Mouse (Mus musculus): Measurements from ENCODE around the gene Ncl. TPM values are rescaled to one million over a fixed set of nuclear protein-coding genes. Genes with fewer than 3 reads are reported as not detected.

Gene Ncl
- total and polyA plus RNA-seq, 3 experiments, result 246 to 1,708 (median 370) TPM

GRCm38 (mm10) chr1:86348801-86349200 is 10.4 kb downstream of the Ncl start:
- no peak for TF ChIP-seq MAX (IDR thresholded peaks at IDR 0.05; ENCODE audit: low read length)
- 0 out of 4 replicates have a peak, but pooled peaks of 1 of the 2 experiments have one; percentile 16 for TF ChIP-seq EP300 (IDR thresholded peaks at IDR 0.05; ENCODE audit: low read depth in 1 of 2, low read length in 2 of 2)
- TF ChIP-seq CTCF (IDR thresholded peaks at IDR 0.05 in 2 of 3, conservative IDR thresholded peaks at IDR 0.05 in 1 of 3; ENCODE audit: control insufficient read depth in 1 of 3, insufficient read depth in 1 of 3, low read depth in 2 of 3, low read length in 3 of 3, poor library complexity in 1 of 3, severe bottlenecking in 1 of 3), result peak in 2 of 3 experiments; percentile 9 to 44; a peak in 2 of 6 replicates
- TF ChIP-seq MAFK (IDR thresholded peaks at IDR 0.05; ENCODE audit: borderline replicate concordance, low read depth, low read length), result 0 out of 2 replicates have a peak, but pooled peaks have one; percentile 16
- TF ChIP-seq POLR2AphosphoS2 (IDR thresholded peaks at IDR 0.05; ENCODE audit: low read length), result peak; percentile 4; the same call in 1 of the 2 replicates
- 0 out of 2 replicates have a peak, but pooled peaks have one; percentile 32 for TF ChIP-seq MYB (IDR thresholded peaks at IDR 0.05; ENCODE audit: low read depth, low read length)
- 0 out of 2 replicates have a peak, but pooled peaks have one; percentile 20 for TF ChIP-seq SMC3 (IDR thresholded peaks at IDR 0.05; ENCODE audit: low read depth, low read length)
- TF ChIP-seq MYC (IDR thresholded peaks at IDR 0.05; ENCODE audit: low read depth, low read length), result no peak
- TF ChIP-seq HCFC1 (IDR thresholded peaks at IDR 0.05; ENCODE audit: low read depth, low read length), result no peak
- no peak for TF ChIP-seq ZKSCAN1 (IDR thresholded peaks at IDR 0.05; ENCODE audit: low read depth, low read length)
- no peak; the same call in 1 of the 2 replicates for TF ChIP-seq NELFE (IDR thresholded peaks at IDR 0.05; ENCODE audit: low read depth, low read length)
- TF ChIP-seq ETS1 (IDR thresholded peaks at IDR 0.05; ENCODE audit: low read depth, low read length), result no peak
- 0 out of 2 replicates have a peak, but pooled peaks have one; percentile 23 for TF ChIP-seq POLR2AphosphoS5 (IDR thresholded peaks at IDR 0.05; ENCODE audit: borderline replicate concordance, low read depth, low read length)
- TF ChIP-seq POLR2A (IDR thresholded peaks at IDR 0.05; ENCODE audit: control insufficient read depth in 1 of 2, insufficient read depth in 1 of 2, low read depth in 1 of 2, low read length in 2 of 2, poor library complexity in 1 of 2), result 0 out of 4 replicates have a peak, but pooled peaks of 1 of the 2 experiments have one; percentile 5
- no peak for TF ChIP-seq KAT2A (conservative IDR thresholded peaks at IDR 0.05; ENCODE audit: low read depth, low read length)
- no peak for TF ChIP-seq CHD2 (IDR thresholded peaks at IDR 0.05; ENCODE audit: low read length)
- Histone ChIP-seq H3K79me2 (ENCODE audit: control insufficient read depth, insufficient read depth, low read length, poor library complexity) (peaks cover 2% of the 10 kb centered on the region; the same call in 1 of the 2 replicates), H3K27ac (ENCODE audit: control insufficient read depth, low read depth, low read length) (0 out of 2 replicates have a peak overlapping the region, but pooled peaks have one; percentile 21), H3K4me1 (ENCODE audit: control insufficient read depth in 1 of 2, insufficient read depth in 2 of 2, low read length in 2 of 2) (peaks cover 0 to 6% of the 10 kb centered on the region in 2 experiments; a peak in 3 of 4 replicates), H3K27me3 (ENCODE audit: control insufficient read depth in 1 of 2, insufficient read depth in 2 of 2, low read length in 2 of 2) (no peaks in the 10 kb centered on the region), H3K9ac (ENCODE audit: control insufficient read depth, low read depth, low read length, poor library complexity, severe bottlenecking) (no peak overlapping the region), H3K9me3 (replicated peaks; ENCODE audit: insufficient read depth, low read length) (no peaks in the 10 kb centered on the region), H3K36me3 (ENCODE audit: control insufficient read depth in 1 of 2, insufficient read depth in 2 of 2, low read length in 2 of 2) (peaks cover 48 to 84% of the 10 kb centered on the region in 2 experiments), H3K4me3 (ENCODE audit: control insufficient read depth in 1 of 2, insufficient read depth in 1 of 2, low read depth in 2 of 2, low read length in 2 of 2) (no peak overlapping the region)
- peak; percentile 64 for DNase-seq (ENCODE audit: low read depth, low spot score)

GRCm38 (mm10) chr1:86348083-86348482 is 11.1 kb downstream of the Ncl start:
- Histone ChIP-seq H3K9me3 (replicated peaks; ENCODE audit: insufficient read depth, low read length) (no peaks in the 10 kb centered on the region), H3K79me2 (ENCODE audit: control insufficient read depth, insufficient read depth, low read length, poor library complexity) (no peaks in the 10 kb centered on the region), H3K27ac (ENCODE audit: control insufficient read depth, low read depth, low read length) (no peak overlapping the region), H3K4me3 (ENCODE audit: control insufficient read depth in 1 of 2, insufficient read depth in 1 of 2, low read depth in 2 of 2, low read length in 2 of 2) (no peak overlapping the region), H3K4me1 (ENCODE audit: control insufficient read depth in 1 of 2, insufficient read depth in 2 of 2, low read length in 2 of 2) (peaks cover 0 to 6% of the 10 kb centered on the region in 2 experiments; a peak in 3 of 4 replicates), H3K36me3 (ENCODE audit: control insufficient read depth in 1 of 2, insufficient read depth in 2 of 2, low read length in 2 of 2) (peaks cover 41 to 77% of the 10 kb centered on the region in 2 experiments), H3K27me3 (ENCODE audit: control insufficient read depth in 1 of 2, insufficient read depth in 2 of 2, low read length in 2 of 2) (no peaks in the 10 kb centered on the region), H3K9ac (ENCODE audit: control insufficient read depth, low read depth, low read length, poor library complexity, severe bottlenecking) (no peak overlapping the region)
- DNase-seq (ENCODE audit: low read depth, low spot score), result peak; percentile 50
- TF ChIP-seq POLR2AphosphoS5 (IDR thresholded peaks at IDR 0.05; ENCODE audit: borderline replicate concordance, low read depth, low read length) (peak; percentile 74; the same call in 1 of the 2 replicates), SMC3 (IDR thresholded peaks at IDR 0.05; ENCODE audit: low read depth, low read length) (0 out of 2 replicates have a peak, but pooled peaks have one; percentile 13), TBP (IDR thresholded peaks at IDR 0.05; ENCODE audit: low read depth, low read length) (no peak), MAX (IDR thresholded peaks at IDR 0.05; ENCODE audit: low read length) (no peak), POLR2A (IDR thresholded peaks at IDR 0.05; ENCODE audit: control insufficient read depth in 1 of 2, insufficient read depth in 1 of 2, low read depth in 1 of 2, low read length in 2 of 2, poor library complexity in 1 of 2) (peak in 1 of 2 experiments; percentile 30; a peak in 1 of 4 replicates), ZMIZ1 (IDR thresholded peaks at IDR 0.05; ENCODE audit: low read depth, low read length) (peak; percentile 13; the same call in 1 of the 2 replicates), ELF1 (IDR thresholded peaks at IDR 0.05; ENCODE audit: low read depth, low read length) (no peak), TAL1 (IDR thresholded peaks at IDR 0.05; ENCODE audit: low read length) (no peak), ZNF384 (IDR thresholded peaks at IDR 0.05; ENCODE audit: low read depth, low read length) (0 out of 2 replicates have a peak, but pooled peaks have one; percentile 0)
